Mouse (Mus musculus) layer of hippocampus, postnatal 14 days (tissue): ENCODE data around the gene Capg. TPM values are rescaled to one million over a fixed set of nuclear protein-coding genes. Genes with fewer than 3 reads are reported as not detected.
"Not testable (repeated sequence)": the region's sequence is repeated elsewhere in the genome, so short reads cannot be mapped to it uniquely, and the experiment has no call there.

Experiments used
- DNase-seq, 2 experiments: peaks; one replicate each; pipeline ENCODE4 v3.0.0; 2021 to 2022; ENCODE audit warnings: low spot score in 2 of 2, mixed read lengths in 1 of 2
- total RNA-seq, 2 experiments: library from RNA; stranded (reverse); gene quantifications; 2 replicates each; pipeline ENCODE4 v1.2.3; 2021

The Capg gene
- total RNA-seq, 2 experiments from 2014 or later, result 3.0 to 3.6 TPM

GRCm38 (mm10) chr6:72528410-72529151 lies 15.6 kb upstream of the Capg start:
- DNase-seq, result no peak

- no peak for DNase-seq
Measured at GRCm38 (mm10) chr6:72532580-72532979, 11.6 kb upstream of the Capg start.

GRCm38 (mm10) chr6:72533555-72533954 lies 10.6 kb upstream of the Capg start:
- not testable (repeated sequence) for DNase-seq

- peak; percentile 61 to 83 for DNase-seq
Measured at GRCm38 (mm10) chr6:72534035-72534809, 10.0 kb upstream of the Capg start.

- peak; percentile 74 to 86 for DNase-seq
Measured at GRCm38 (mm10) chr6:72535165-72535564, 9.0 kb upstream of the Capg start.

- DNase-seq, result no peak
Measured at GRCm38 (mm10) chr6:72537998-72538500, 6.1 kb upstream of the Capg start.

- peak; percentile 86 to 92 for DNase-seq
Measured at GRCm38 (mm10) chr6:72538562-72539031, 5.6 kb upstream of the Capg start.

GRCm38 (mm10) chr6:72543265-72543850 lies 833 bp upstream of the Capg start:
- DNase-seq, result no peak

- DNase-seq, result no peak
Measured at GRCm38 (mm10) chr6:72545377-72545776, 1.2 kb downstream of the Capg start.

- no peak for DNase-seq
Measured at GRCm38 (mm10) chr6:72547121-72547520, 2.9 kb downstream of the Capg start.

- no peak for DNase-seq
Measured at GRCm38 (mm10) chr6:72547862-72548261, 3.7 kb downstream of the Capg start.

- no peak for DNase-seq
Measured at GRCm38 (mm10) chr6:72549041-72549580, 4.9 kb downstream of the Capg start.

- DNase-seq, result no peak
Measured at GRCm38 (mm10) chr6:72550025-72550424, 5.8 kb downstream of the Capg start.

- no peak for DNase-seq
Measured at GRCm38 (mm10) chr6:72550503-72551100, 6.4 kb downstream of the Capg start.

GRCm38 (mm10) chr6:72552171-72553078 lies 8.2 kb downstream of the Capg start:
- DNase-seq, result peak in 1 of 2 experiments; percentile 35

- DNase-seq, result no peak
Measured at GRCm38 (mm10) chr6:72553079-72553412, 8.9 kb downstream of the Capg start.

GRCm38 (mm10) chr6:72560801-72561200 lies 16.6 kb downstream of the Capg start:
- DNase-seq, result no peak

- DNase-seq, result no peak
Measured at GRCm38 (mm10) chr6:72562486-72562885, 18.3 kb downstream of the Capg start.

GRCm38 (mm10) chr6:72562894-72563293 lies 18.7 kb downstream of the Capg start:
- no peak for DNase-seq

GRCm38 (mm10) chr6:72565506-72565905 lies 21.3 kb downstream of the Capg start:
- no peak for DNase-seq
